Mouse (Mus musculus) c-Kit-positive CD71-positive TER-119-positive erythroid progenitor cells, embryonic 14.5 days (primary cell): ENCODE results near the gene Htr6.

ENCODE experiments used
- DNase-seq: peaks from one replicate; pipeline ENCODE4 v3.0.0-alpha.2; 2013; ENCODE audit warnings: low spot score

The Htr6 gene

GRCm38 (mm10) chr4:139075041-139075711, at the start of gene Htr6:
Gene Htr6 (minus strand): TSS chr4:139075570.
- DNase-seq: no peak

- no peak for DNase-seq
Measured at GRCm38 (mm10) chr4:139124940-139125339, 49.6 kb upstream of the Htr6 start.

DNA sequence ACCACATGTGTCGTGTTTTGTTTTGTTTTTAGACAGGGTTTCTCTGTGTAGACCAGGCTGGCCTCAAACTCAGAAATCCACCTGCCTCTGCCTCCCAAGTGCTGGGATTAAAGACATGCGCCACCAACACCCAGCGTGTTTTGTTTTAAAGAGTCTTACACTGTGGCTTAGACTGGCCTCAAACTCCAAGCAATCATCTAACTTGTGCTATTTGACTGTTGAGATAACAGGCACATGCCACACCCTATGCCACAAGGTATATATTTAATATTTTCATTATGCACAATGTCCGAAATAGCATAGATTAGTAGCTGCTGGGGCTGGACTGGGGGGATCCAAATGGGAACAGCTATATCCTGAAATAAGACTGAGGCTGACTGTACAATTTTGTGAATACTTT, 47.2 kb upstream of the Htr6 start:
- DNase-seq: no peak

- no peak for DNase-seq
Measured at GRCm38 (mm10) chr4:139120998-139121397, 45.6 kb upstream of the Htr6 start.

GRCm38 (mm10) chr4:139120281-139120814, 45.0 kb upstream of the Htr6 start:
- DNase-seq: no peak

GRCm38 (mm10) chr4:139116356-139117063, 41.1 kb upstream of the Htr6 start:
- DNase-seq: peak; percentile 39

DNA sequence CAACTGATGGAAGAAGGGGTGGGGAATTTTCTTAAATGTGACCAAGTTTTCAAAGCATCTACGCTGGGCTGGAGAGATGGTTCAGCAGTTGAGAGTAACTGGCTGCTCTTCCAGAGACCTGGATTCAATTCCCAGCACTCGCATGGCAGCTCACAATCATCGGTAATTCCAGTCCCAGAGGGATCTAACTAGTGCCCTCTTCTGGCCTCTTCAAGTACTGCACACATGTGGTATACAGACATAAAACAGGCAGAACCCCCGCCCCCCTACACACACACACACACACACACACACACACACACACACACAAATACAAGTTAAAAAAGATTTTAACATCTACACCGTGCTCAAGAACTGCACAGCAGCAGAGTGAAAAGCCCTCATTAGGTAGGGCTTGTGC, 40.4 kb upstream of the Htr6 start:
- DNase-seq: no peak

GRCm38 (mm10) chr4:139112482-139112881, 37.1 kb upstream of the Htr6 start:
- no peak for DNase-seq

GRCm38 (mm10) chr4:139111421-139111820, 36.1 kb upstream of the Htr6 start:
- DNase-seq: no peak

- DNase-seq: no peak
Measured at GRCm38 (mm10) chr4:139110858-139111257, 35.5 kb upstream of the Htr6 start.

DNA sequence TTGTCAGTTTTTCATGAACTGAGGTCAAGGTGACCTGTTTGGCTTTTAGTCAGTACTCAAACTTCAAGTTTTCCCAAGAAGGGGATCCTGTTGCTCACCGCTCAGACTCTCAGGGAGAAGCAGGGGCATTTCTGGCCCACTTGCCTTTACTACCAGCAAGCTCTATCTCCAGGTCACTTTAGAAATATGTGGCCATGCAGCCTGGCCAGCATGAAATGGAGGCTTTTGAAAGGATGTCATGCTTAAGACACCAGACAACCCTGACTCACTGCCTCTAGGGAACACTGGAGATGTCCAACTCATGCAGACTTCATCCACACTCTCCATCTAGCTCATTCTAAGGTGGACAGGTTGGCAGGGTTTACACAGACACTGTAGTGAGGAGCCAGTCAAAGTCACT, 30.1 kb upstream of the Htr6 start:
- no peak for DNase-seq

- no peak for DNase-seq
Measured at GRCm38 (mm10) chr4:139101546-139101945, 26.2 kb upstream of the Htr6 start.

- no peak for DNase-seq
Measured at GRCm38 (mm10) chr4:139100326-139100725, 25.0 kb upstream of the Htr6 start.

DNA sequence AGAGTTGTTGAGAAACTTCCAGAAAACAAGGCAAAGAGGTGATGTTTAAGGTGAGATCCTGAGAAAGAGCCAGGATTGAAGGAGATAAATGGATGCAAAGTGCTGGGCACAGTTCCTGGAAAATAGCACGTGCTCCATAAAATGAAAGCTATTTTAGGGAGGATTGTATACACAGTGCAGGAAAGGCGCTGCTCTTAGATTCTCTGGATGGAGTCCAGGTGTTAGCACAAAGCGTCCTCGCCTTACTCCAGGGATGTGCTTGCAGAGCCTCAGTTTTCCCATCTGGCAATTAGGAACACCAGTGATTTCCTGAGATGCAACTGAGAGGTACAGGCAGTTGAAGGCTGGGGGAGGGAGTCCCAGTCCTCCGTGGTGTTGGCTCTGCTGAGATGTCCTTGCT, 20.8 kb upstream of the Htr6 start:
- no peak for DNase-seq

DNA sequence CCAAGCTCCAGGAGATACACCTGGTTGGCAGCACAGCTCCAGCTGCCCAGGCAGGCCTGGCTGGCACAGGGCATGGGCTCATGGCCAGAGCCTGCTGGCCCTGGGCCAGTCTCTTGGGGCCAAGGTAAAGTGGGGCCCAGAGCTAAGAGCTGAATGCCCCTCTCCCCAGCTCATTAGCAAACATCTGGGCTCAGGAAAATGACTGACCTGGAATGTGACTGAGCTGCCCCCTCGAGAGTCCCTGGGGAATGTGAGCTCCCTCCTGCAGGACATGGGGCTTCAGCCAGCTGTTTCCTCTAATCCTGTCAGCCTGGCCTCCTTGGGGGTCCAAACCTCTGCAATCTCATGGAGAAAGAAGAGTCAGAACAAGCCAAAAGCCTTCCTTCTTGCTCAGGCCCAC, 20.0 kb upstream of the Htr6 start:
- no peak for DNase-seq

DNA sequence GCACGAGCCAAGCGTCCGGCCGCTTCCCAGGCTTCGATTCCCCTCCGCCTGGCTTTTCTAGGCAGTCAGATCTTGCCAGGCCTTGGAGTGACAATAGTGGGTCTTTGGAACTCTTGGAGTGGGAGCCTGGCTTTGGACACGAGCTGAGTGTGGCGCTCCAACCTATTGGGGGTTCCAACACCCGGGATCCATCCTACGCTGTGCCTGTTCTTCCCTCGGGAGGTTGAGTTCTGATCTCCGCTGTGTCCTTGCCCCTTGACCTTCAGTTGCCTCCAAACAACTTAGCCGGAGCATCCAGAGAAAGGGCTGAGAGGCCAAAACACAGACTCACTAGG, 17.8 kb upstream of the Htr6 start:
- DNase-seq: no peak

GRCm38 (mm10) chr4:139092356-139093195, 17.2 kb upstream of the Htr6 start, which contains the start of gene Nbl1:
Gene Nbl1 (minus strand): TSS chr4:139092993.
- no peak for DNase-seq

- DNase-seq: no peak
Measured at GRCm38 (mm10) chr4:139091478-139092355, 16.3 kb upstream of the Htr6 start.

DNA sequence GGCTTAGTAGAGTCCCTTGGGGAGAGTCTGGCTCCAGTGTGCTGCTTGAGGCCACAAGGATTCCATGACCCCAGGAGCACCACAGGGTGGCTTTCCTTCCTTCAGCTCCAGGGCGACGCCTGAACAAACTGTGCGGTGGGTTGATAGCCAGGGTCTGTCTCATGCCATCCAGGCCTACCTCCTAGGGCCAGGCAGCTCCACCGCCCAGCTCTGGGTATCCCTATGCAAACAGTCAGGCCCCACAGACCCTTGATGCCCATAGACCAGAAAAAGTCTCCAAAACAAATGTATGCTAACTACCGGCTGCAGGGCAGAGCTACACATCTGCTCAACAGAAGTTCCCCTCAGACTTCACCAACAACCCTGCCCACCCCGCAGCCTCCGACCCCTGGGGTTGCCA, 15.7 kb upstream of the Htr6 start:
- no peak for DNase-seq

GRCm38 (mm10) chr4:139090303-139090940, 15.1 kb upstream of the Htr6 start:
- no peak for DNase-seq

DNA sequence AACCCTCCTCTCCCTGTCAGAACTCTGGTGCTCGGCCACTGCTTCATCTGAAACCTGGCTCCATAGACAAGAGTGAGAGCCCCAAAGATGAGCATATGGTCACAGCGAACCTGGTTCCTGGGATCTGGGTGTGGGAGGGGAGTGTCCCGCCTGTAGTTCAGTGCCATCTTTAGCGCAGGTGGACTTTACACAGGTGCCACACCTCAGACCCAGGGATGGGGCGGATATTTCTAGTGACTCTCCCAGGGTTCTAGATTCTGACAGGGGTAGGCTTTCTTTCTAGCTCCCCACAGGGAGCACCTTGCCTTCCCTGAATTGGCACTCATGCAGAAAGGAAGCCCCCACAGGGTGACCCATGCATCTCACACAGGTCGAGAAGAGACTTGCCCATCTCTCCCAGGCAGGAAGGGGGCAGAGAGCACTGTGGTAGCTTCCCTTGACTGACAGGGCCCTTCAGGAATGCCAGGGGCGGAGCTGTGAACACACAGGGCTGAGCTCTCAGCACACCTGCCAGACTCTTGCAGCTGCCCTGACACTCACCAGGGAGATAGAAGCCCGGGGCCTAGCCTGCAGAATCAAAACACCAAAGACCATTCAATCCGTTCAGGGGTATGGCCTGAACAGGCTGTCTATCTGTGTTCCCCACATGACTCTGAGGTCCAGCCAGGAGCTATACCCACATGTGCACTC, 13.8 kb upstream of the Htr6 start:
- no peak for DNase-seq
